Mouse (Mus musculus): ENCODE measurements around the gene Slc23a3. TPM values are rescaled to one million over a fixed set of nuclear protein-coding genes. Genes with fewer than 3 reads are reported as not detected.

Slc23a3 gene
- total and polyA plus RNA-seq, 3 experiments, result not detected

- Histone ChIP-seq H3K79me2 (replicated peaks; ENCODE audit: control insufficient read depth, extremely low read depth, insufficient read depth, poor library complexity, severe bottlenecking) (no peaks in the 10 kb centered on the region), H3K4me3 (replicated peaks in 1 of 3; ENCODE audit: low read depth in 2 of 3, low read length in 2 of 3, poor library complexity in 1 of 3) (peak overlapping the region in 2 of 3 experiments; percentile 82 to 93), H3K4me1 (ENCODE audit: control insufficient read depth in 1 of 2, insufficient read depth in 2 of 2) (peaks cover 2 to 30% of the 10 kb centered on the region in 2 experiments; a peak in 2 of 4 replicates), H3K27ac (ENCODE audit: insufficient read depth, low read depth) (no peak overlapping the region), H3K4me2 (ENCODE audit: insufficient read depth, low read depth, poor library complexity, severe bottlenecking) (peak overlapping the region; percentile 64; the same call in 1 of the 2 replicates), H3K27me3 (replicated peaks) (no peaks in the 10 kb centered on the region), H3K36me3 (replicated peaks in 1 of 2; ENCODE audit: control insufficient read depth in 1 of 2, insufficient read depth in 1 of 2, low read length in 1 of 2) (peaks cover 44 to 63% of the 10 kb centered on the region in 2 experiments), H3K9ac (ENCODE audit: insufficient read depth, low read depth) (peak overlapping the region; percentile 74), H3K9me3 (replicated peaks; ENCODE audit: low read length) (no peaks in the 10 kb centered on the region)
- in situ Hi-C loops (cut with MboI; ENCODE audit: low pct_ligation_motif_present, low pct_unique_long_range_greater_than_20kb, low sequenced_read_pairs) (no loop called here), dilution Hi-C loops (cut with MboI; ENCODE audit: extremely low pct_ligation_motif_present, extremely low pct_unique_long_range_greater_than_20kb, low sequenced_read_pairs) (no loop called here)
- no peak for DNase-seq (ENCODE audit: extremely low read depth)
- TF ChIP-seq IRF4 (IDR thresholded peaks at IDR 0.05; ENCODE audit: low read depth, low read length), result no peak
- TF ChIP-seq NELFE (IDR thresholded peaks at IDR 0.05; ENCODE audit: low read depth, low read length), result no peak
- no peak for TF ChIP-seq EP300 (IDR thresholded peaks at IDR 0.05; ENCODE audit: low read length)
- no peak for TF ChIP-seq KAT2A (IDR thresholded peaks at IDR 0.05; ENCODE audit: insufficient replicate concordance, low read length)
- no peak for TF ChIP-seq MEF2A (IDR thresholded peaks at IDR 0.05; ENCODE audit: borderline replicate concordance, low read depth, low read length)
- no peak for TF ChIP-seq USF2 (conservative IDR thresholded peaks at IDR 0.05; ENCODE audit: low read depth, low read length)
- TF ChIP-seq BHLHE40 (IDR thresholded peaks at IDR 0.05; ENCODE audit: low read depth, low read length), result no peak
- no peak for TF ChIP-seq JUND (conservative IDR thresholded peaks at IDR 0.05; ENCODE audit: low read depth, low read length)
- no peak for TF ChIP-seq ZKSCAN1 (IDR thresholded peaks at IDR 0.05; ENCODE audit: borderline replicate concordance, low read depth, low read length)
- TF ChIP-seq POLR2AphosphoS2 (IDR thresholded peaks at IDR 0.05; ENCODE audit: low read depth, low read length), result no peak
- no peak for TF ChIP-seq HCFC1 (IDR thresholded peaks at IDR 0.05; ENCODE audit: low read depth, low read length)
- no peak for TF ChIP-seq E2F4 (IDR thresholded peaks at IDR 0.05; ENCODE audit: insufficient replicate concordance, low read depth, low read length)
- TF ChIP-seq PAX5 (IDR thresholded peaks at IDR 0.05; ENCODE audit: low read length), result no peak
- TF ChIP-seq ETS1 (conservative IDR thresholded peaks at IDR 0.05; ENCODE audit: low read depth, low read length), result no peak
- TF ChIP-seq TBP (conservative IDR thresholded peaks at IDR 0.05; ENCODE audit: low read depth, low read length), result no peak
- no peak for TF ChIP-seq RCOR1 (conservative IDR thresholded peaks at IDR 0.05; ENCODE audit: low read depth, low read length)
- no peak for TF ChIP-seq SMC3 (IDR thresholded peaks at IDR 0.05; ENCODE audit: low read depth, low read length)
- TF ChIP-seq JUN (IDR thresholded peaks at IDR 0.05; ENCODE audit: insufficient read depth, low read depth, low read length), result no peak
Observed at GRCm38 (mm10) chr1:75140601-75141190, 7.0 kb upstream of the Slc23a3 start.

GRCm38 (mm10) chr1:75138448-75138847 lies 4.8 kb upstream of the Slc23a3 start:
- Histone ChIP-seq H3K79me2 (replicated peaks; ENCODE audit: control insufficient read depth, extremely low read depth, insufficient read depth, poor library complexity, severe bottlenecking) (no peaks in the 10 kb centered on the region), H3K27ac (ENCODE audit: insufficient read depth, low read depth) (no peak overlapping the region), H3K27me3 (replicated peaks) (no peaks in the 10 kb centered on the region), H3K4me1 (ENCODE audit: control insufficient read depth in 1 of 2, insufficient read depth in 2 of 2) (peaks cover 0 to 19% of the 10 kb centered on the region in 2 experiments; a peak in 2 of 4 replicates), H3K4me2 (ENCODE audit: insufficient read depth, low read depth, poor library complexity, severe bottlenecking) (no peak overlapping the region), H3K36me3 (replicated peaks in 1 of 2; ENCODE audit: control insufficient read depth in 1 of 2, insufficient read depth in 1 of 2, low read length in 1 of 2) (peaks cover 30 to 50% of the 10 kb centered on the region in 2 experiments), H3K9ac (ENCODE audit: insufficient read depth, low read depth) (no peak overlapping the region), H3K4me3 (replicated peaks in 1 of 3; ENCODE audit: low read depth in 2 of 3, low read length in 2 of 3, poor library complexity in 1 of 3) (no peak overlapping the region), H3K9me3 (replicated peaks; ENCODE audit: low read length) (no peaks in the 10 kb centered on the region)
- dilution Hi-C loops (cut with MboI; ENCODE audit: extremely low pct_ligation_motif_present, extremely low pct_unique_long_range_greater_than_20kb, low sequenced_read_pairs) (no loop called here), in situ Hi-C loops (cut with MboI; ENCODE audit: low pct_ligation_motif_present, low pct_unique_long_range_greater_than_20kb, low sequenced_read_pairs) (no loop called here)
- no peak for TF ChIP-seq POLR2AphosphoS2 (IDR thresholded peaks at IDR 0.05; ENCODE audit: low read depth, low read length)
- no peak for TF ChIP-seq MAFK (IDR thresholded peaks at IDR 0.05; ENCODE audit: insufficient replicate concordance, low read length)
- no peak for TF ChIP-seq ELF1 (IDR thresholded peaks at IDR 0.05; ENCODE audit: low read depth, low read length)
- TF ChIP-seq NELFE (IDR thresholded peaks at IDR 0.05; ENCODE audit: low read depth, low read length), result no peak
- TF ChIP-seq SIN3A (IDR thresholded peaks at IDR 0.05; ENCODE audit: low read length), result no peak
- no peak for DNase-seq (ENCODE audit: extremely low read depth)
